Mouse (Mus musculus): ENCODE measurements around the gene Uqcc1.

DNA sequence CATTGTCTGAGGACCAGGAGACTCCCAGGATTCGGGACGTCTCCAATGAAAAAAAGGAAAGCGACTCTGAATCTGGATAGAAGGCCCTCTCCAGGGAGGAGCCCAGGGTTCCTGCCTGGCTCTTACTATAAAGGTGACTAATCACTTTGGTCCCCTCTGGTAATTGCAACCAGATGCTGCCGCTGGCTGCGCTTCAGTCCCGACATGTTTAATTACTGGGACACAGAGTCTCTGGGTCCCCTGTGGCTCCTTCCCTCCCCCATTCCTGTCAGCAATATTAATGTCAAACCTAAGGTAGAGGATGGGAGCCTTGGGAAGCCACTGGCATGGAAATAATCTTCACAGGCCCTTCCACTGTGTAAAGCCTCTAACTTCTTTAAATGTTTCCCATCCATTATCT is 19.3 kb upstream of the Uqcc1 start:
- TF ChIP-seq EP300 (IDR thresholded peaks at IDR 0.05; ENCODE audit: low read depth), result no peak
- no peak for TF ChIP-seq CTCF (IDR thresholded peaks at IDR 0.05; ENCODE audit: low read depth)
